Mouse (Mus musculus) liver, embryonic 14.5 days (tissue): ENCODE results near the gene Cobl. TPM values are rescaled to one million over a fixed set of nuclear protein-coding genes. Genes with fewer than 3 reads are reported as not detected.
A peak's percentile ranks its signal among the peaks of the same experiment; 100 is the strongest.

Source experiments
- ATAC-seq: fragments of 200-750 bp; cut with Nextera tagmentation; 2 replicates; pipeline ENCODE4 v1.8.0; 2017; ENCODE audit warnings: moderate number of reproducible peaks, mild to moderate bottlenecking, moderate library complexity; ENCODE audit not compliant: insufficient read depth
- DNase-seq, 3 experiments: peaks; one replicate each; pipeline ENCODE4 v3.0.0-alpha.2; 2012 to 2013; ENCODE audit warnings: low read depth in 3 of 3, low spot score in 3 of 3
- H3K27ac ChIP-seq: fragments of 300-500 bp; sonication (generic); 2 replicates; pipeline ENCODE4 v1.5.1; 2014; ENCODE audit warnings: moderate library complexity, mild to moderate bottlenecking, control low read depth, inconsistent platforms
- H3K27me3 ChIP-seq: fragments of 300-500 bp; sonication (generic); 2 replicates; pipeline ENCODE4 v1.6.1; 2014; ENCODE audit warnings: mild to moderate bottlenecking, low read length, moderate library complexity; ENCODE audit not compliant: control insufficient read depth, insufficient read depth
- H3K36me3 ChIP-seq: fragments of 300-500 bp; sonication (generic); replicated peaks from 2 replicates; pipeline ENCODE4 v1.6.1; 2014; ENCODE audit warnings: low read depth; ENCODE audit not compliant: control insufficient read depth, insufficient read depth
- H3K4me1 ChIP-seq, 2 experiments: fragments of 200-500 bp in 1 of 2; fragments of 300-500 bp in 1 of 2; sonication (generic) in 1 of 2; replicated peaks; 2 replicates each; pipeline ENCODE4 v1.6.1; 2012 to 2014; ENCODE audit warnings: antibody characterized with exemption in 1 of 2, inconsistent platforms in 1 of 2, low read length in 1 of 2; ENCODE audit not compliant: control insufficient read depth in 2 of 2, insufficient read depth in 2 of 2
- H3K4me2 ChIP-seq: fragments of 300-500 bp; sonication (generic); 2 replicates; pipeline ENCODE4 v1.6.1; 2014; ENCODE audit warnings: low read depth, mild to moderate bottlenecking, control low read depth, moderate library complexity
- H3K4me3 ChIP-seq, 2 experiments: fragments of 200-500 bp in 1 of 2; fragments of 300-500 bp in 1 of 2; sonication (generic) in 1 of 2; 2 replicates each; pipeline ENCODE4 v1.5.1; 2012 to 2014; ENCODE audit warnings: low read depth in 2 of 2, low read length in 2 of 2, mild to moderate bottlenecking in 2 of 2, control low read depth in 1 of 2, inconsistent platforms in 1 of 2, moderate library complexity in 1 of 2; ENCODE audit not compliant: insufficient read depth in 1 of 2
- H3K9ac ChIP-seq: fragments of 300-500 bp; sonication (generic); replicated peaks from 2 replicates; pipeline ENCODE4 v1.6.1; 2014; ENCODE audit warnings: mild to moderate bottlenecking, control low read depth, moderate library complexity
- H3K9me3 ChIP-seq: fragments of 300-500 bp; sonication (generic); 2 replicates; pipeline ENCODE4 v1.6.1; 2016; ENCODE audit warnings: low read length, mixed read lengths; ENCODE audit not compliant: control insufficient read depth
- CTCF ChIP-seq: IDR thresholded peaks from 2 replicates; pipeline ENCODE4 v1.5.1; 2016; ENCODE audit warnings: antibody characterized with exemption, low read depth, control low read depth
- EP300 ChIP-seq: IDR thresholded peaks from 2 replicates; pipeline ENCODE4 v1.6.1; 2016; ENCODE audit warnings: antibody characterized with exemption, low read depth
- WGBS: fragments of 180-500 bp; shearing (Covaris S2); extraction: QIAGEN DNeasy Blood & Tissue Kit; methylation state at CpG from one replicate; pipeline ENCODE4 v1.1.7; 2014; ENCODE audit not compliant: insufficient replicate concordance; 5-methylcytosine and 5-hydroxymethylcytosine counted together
- polyA plus RNA-seq, 2 experiments: library from polyadenylated mRNA; depleted of rRNA in 1 of 2; stranded (reverse) in 1 of 2; unstranded in 1 of 2; fragments of >200 nt; fragmentation: Nextera tagmentation in 1 of 2; extraction: Ambion mirVana in 1 of 2; gene quantifications; 2 replicates each; pipeline versions ENCODE4 v1.2.1 to v1.2.3; 2012 to 2014

The Cobl gene
- polyA plus RNA-seq, 2 experiments, result 0.56 to 0.64 TPM

GRCm38 (mm10) chr11:12299701-12300446 lies 164.9 kb downstream of the Cobl start:
- H3K4me1 ChIP-seq, result no peaks in the 10 kb centered on the region
- DNase-seq (no peak), ATAC-seq (no peak)
- no peaks in the 10 kb centered on the region for H3K9me3 ChIP-seq
- H3K27ac ChIP-seq, result no peak overlapping the region
- H3K36me3 ChIP-seq, result no peaks in the 10 kb centered on the region
- no peak for TF ChIP-seq EP300
- TF ChIP-seq CTCF, result no peak
- no peak overlapping the region for H3K9ac ChIP-seq
- no peak overlapping the region for H3K4me2 ChIP-seq
- H3K27me3 ChIP-seq, result no peaks in the 10 kb centered on the region
- WGBS, result 19% methylated on average over 5 of the region's 5 CpGs
- H3K4me3 ChIP-seq, result no peak overlapping the region

DNA sequence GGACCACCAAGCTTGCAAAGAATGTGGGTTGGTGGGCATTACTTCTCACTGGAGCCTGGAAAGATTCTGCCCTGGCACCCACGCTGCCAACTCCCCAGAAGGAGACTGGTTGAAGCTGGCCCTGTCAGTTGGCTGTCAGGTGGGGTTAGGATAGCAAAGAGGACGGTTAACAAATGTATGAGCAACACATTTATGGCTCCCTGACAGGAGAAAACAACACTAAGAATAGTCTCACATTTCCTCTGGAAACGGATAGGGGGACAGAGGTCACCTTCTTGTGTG lies 173.2 kb downstream of the Cobl start:
- Histone ChIP-seq H3K4me2 (no peak overlapping the region), H3K9me3 (no peaks in the 10 kb centered on the region), H3K9ac (no peak overlapping the region), H3K36me3 (no peaks in the 10 kb centered on the region), H3K27me3 (no peaks in the 10 kb centered on the region), H3K4me3 (no peak overlapping the region), H3K4me1 (no peaks in the 10 kb centered on the region), H3K27ac (no peak overlapping the region)
- DNase-seq (no peak), ATAC-seq (no peak)
- WGBS, result 22% methylated on average over 3 of the region's 3 CpGs
- TF ChIP-seq EP300 (no peak), CTCF (no peak)

- ATAC-seq (0 out of 2 replicates have a peak, but pooled peaks have one; percentile 37), DNase-seq (peak; percentile 16 to 38 (median 30))
- no peak overlapping the region for H3K9ac ChIP-seq
- H3K4me2 ChIP-seq, result no peak overlapping the region
- 34% methylated on average over 7 of the region's 7 CpGs for WGBS
- peak; percentile 73 for TF ChIP-seq CTCF
- TF ChIP-seq EP300, result no peak
- H3K9me3 ChIP-seq, result no peaks in the 10 kb centered on the region
- H3K4me1 ChIP-seq, result no peaks in the 10 kb centered on the region
- no peaks in the 10 kb centered on the region for H3K36me3 ChIP-seq
- H3K27me3 ChIP-seq, result no peaks in the 10 kb centered on the region
- H3K27ac ChIP-seq, result no peak overlapping the region
- H3K4me3 ChIP-seq, result no peak overlapping the region
These were observed 173.7 kb downstream of the Cobl start for GRCm38 (mm10) chr11:12290911-12291653.

DNA sequence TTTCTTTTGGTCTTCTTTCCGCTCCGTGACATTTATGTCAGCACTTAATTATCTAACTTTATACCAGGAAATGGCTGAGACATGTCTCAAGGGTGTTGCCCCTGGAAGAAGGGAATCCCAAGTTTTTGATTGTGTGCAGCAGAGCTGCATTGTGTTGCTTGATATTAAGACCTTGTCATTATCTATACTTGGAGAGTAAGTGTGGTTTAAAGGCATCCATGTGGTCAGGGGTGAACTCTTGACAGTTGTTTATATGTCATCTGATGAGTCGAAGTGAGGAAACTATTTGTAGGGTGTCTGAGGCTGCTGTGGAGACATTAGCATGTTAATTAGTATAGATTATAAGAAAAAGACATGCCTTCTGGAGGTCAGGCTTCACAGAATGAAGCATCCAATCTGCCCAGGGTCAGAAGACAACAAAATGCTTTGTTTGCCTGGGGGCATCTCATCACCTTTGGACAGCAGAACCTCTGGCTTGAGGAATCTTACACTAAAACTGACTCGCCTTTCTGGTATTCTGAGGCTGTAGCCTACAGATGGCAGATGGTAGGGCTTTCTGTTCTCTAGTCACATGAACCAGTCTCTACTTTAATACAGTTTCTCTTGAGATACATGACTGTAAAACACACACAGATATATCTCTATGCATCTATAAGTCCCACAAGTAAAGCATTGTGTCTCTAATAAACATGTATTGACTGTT lies 179.3 kb downstream of the Cobl start:
- DNase-seq, result no peak

GRCm38 (mm10) chr11:12280711-12281110 lies 184.0 kb downstream of the Cobl start:
- DNase-seq, result no peak
- ATAC-seq, result no peak
- WGBS, result 55% methylated on average over 7 of the region's 7 CpGs
- Histone ChIP-seq H3K4me2 (no peak overlapping the region), H3K9ac (no peak overlapping the region), H3K4me1 (no peaks in the 10 kb centered on the region), H3K36me3 (no peaks in the 10 kb centered on the region), H3K4me3 (no peak overlapping the region), H3K27me3 (no peaks in the 10 kb centered on the region), H3K9me3 (no peaks in the 10 kb centered on the region), H3K27ac (no peak overlapping the region)
- TF ChIP-seq CTCF, result no peak
- no peak for TF ChIP-seq EP300

More for the DNA sequence above, 179.3 kb downstream of the Cobl start:
- no peak overlapping the region for H3K9ac ChIP-seq
- no peaks in the 10 kb centered on the region for H3K9me3 ChIP-seq
- no peak overlapping the region for H3K4me3 ChIP-seq
- no peaks in the 10 kb centered on the region for H3K27me3 ChIP-seq
- H3K36me3 ChIP-seq, result no peaks in the 10 kb centered on the region
- no peak for TF ChIP-seq CTCF
- no peak for TF ChIP-seq EP300
- no peak for ATAC-seq
- no peak overlapping the region for H3K4me2 ChIP-seq
- no peak overlapping the region for H3K27ac ChIP-seq
- WGBS, result 48% methylated on average over 4 of the region's 4 CpGs
- no peaks in the 10 kb centered on the region for H3K4me1 ChIP-seq
